In genomic region chr11:108921506-108922455, GRCm38 (mm10) we compare ENCODE assay signal across 8 mouse cellular contexts. TPM values are rescaled to one million over a fixed set of nuclear protein-coding genes. Genes with fewer than 3 reads are reported as not detected.
A peak's percentile ranks its signal among the peaks of the same experiment; 100 is the strongest.
DNase-seq lines count a peak whose midpoint lies in the region; ATAC-seq and TF ChIP-seq lines count a peak whose summit lies in the region.

No protein-coding gene starts in this region.

- H3K4me3 ChIP-seq in ES-Bruce4 (ENCODE audit: low read depth, low read length): peak overlapping the region; percentile 80
- peak overlapping the region; percentile 91 for H3K4me3 ChIP-seq in embryonic facial prominence, embryonic 13.5 days
- H3K4me3 ChIP-seq in hindbrain, embryonic 10.5 days: peak overlapping the region; percentile 79
- peak overlapping the region; percentile 86 for H3K4me3 ChIP-seq in liver, adult 2 months (ENCODE audit: insufficient read depth, low read depth, low read length)
- H3K4me3 ChIP-seq in neural tube, embryonic 13.5 days: peak overlapping the region; percentile 92

- peak overlapping the region; percentile 90 for H3K4me2 ChIP-seq in embryonic facial prominence, embryonic 13.5 days
- peak overlapping the region; percentile 91 for H3K4me2 ChIP-seq in neural tube, embryonic 13.5 days

- WGBS in embryonic facial prominence, embryonic 13.5 days: under 1% methylated on average over 57 of the region's 62 CpGs
- under 1% methylated on average over 60 of the region's 62 CpGs for WGBS in hindbrain, embryonic 10.5 days
- WGBS in liver, adult 2 months: 2% methylated on average over 60 of the region's 62 CpGs
- under 1% methylated on average over 51 of the region's 62 CpGs for WGBS in neural tube, embryonic 13.5 days

- TF ChIP-seq CTCF in ES-Bruce4 (IDR thresholded peaks at IDR 0.05; ENCODE audit: low read depth, low read length): no peak
- no peak for TF ChIP-seq CTCF in liver, adult 2 months (IDR thresholded peaks at IDR 0.05; ENCODE audit: low read depth, low read length)

- no peak overlapping the region for H3K27ac ChIP-seq in ES-Bruce4 (ENCODE audit: insufficient read depth, low read length)
- H3K27ac ChIP-seq in embryonic facial prominence, embryonic 13.5 days: peak overlapping the region; percentile 100
- H3K27ac ChIP-seq in hindbrain, embryonic 10.5 days: peak overlapping the region; percentile 100
- H3K27ac ChIP-seq in liver, adult 2 months (replicated peaks; ENCODE audit: insufficient read depth, low read depth, low read length): peak overlapping the region; percentile 62
- peak overlapping the region; percentile 99 for H3K27ac ChIP-seq in neural tube, embryonic 13.5 days (replicated peaks)

- no peaks in the 10 kb centered on the region for H3K36me3 ChIP-seq in ES-Bruce4 (ENCODE audit: control insufficient read depth, insufficient read depth, low read length, poor library complexity, severe bottlenecking)
- peaks cover 6% of the 10 kb centered on the region; the same call in 1 of the 2 replicates for H3K36me3 ChIP-seq in embryonic facial prominence, embryonic 13.5 days
- H3K36me3 ChIP-seq in hindbrain, embryonic 10.5 days: peaks cover 35% of the 10 kb centered on the region
- no peaks in the 10 kb centered on the region for H3K36me3 ChIP-seq in liver, adult 2 months (ENCODE audit: control insufficient read depth, insufficient read depth, low read length)
- no peaks in the 10 kb centered on the region for H3K36me3 ChIP-seq in neural tube, embryonic 13.5 days

- H3K79me2 ChIP-seq in liver, adult 2 months (ENCODE audit: control insufficient read depth, insufficient read depth, low read length): peaks cover 10% of the 10 kb centered on the region; the same call in 1 of the 2 replicates

- no peak for TF ChIP-seq EP300 in ES-Bruce4 (IDR thresholded peaks at IDR 0.05; ENCODE audit: insufficient read depth, low read depth, low read length)

- DNase-seq in cerebellum, adult 11 months: peak; percentile 34
- peak; percentile 75 for DNase-seq in hindbrain, embryonic 10.5 days (ENCODE audit: low spot score)
- peak; percentile 39 for DNase-seq in liver, adult 2 months (ENCODE audit: extremely low read depth, low read depth, low spot score)
- no peak for DNase-seq in layer of hippocampus, postnatal 36 days

- TF ChIP-seq POLR2A in ES-Bruce4 (IDR thresholded peaks at IDR 0.05; ENCODE audit: insufficient read depth, low read length): no peak
- TF ChIP-seq POLR2A in liver, adult 2 months (IDR thresholded peaks at IDR 0.05; ENCODE audit: extremely low read depth, insufficient read depth, low read length): no peak

- no peak for ATAC-seq in cerebellum, adult (ENCODE audit: insufficient number of reproducible peaks, low FRiP score, low TSS enrichment)
- ATAC-seq in embryonic facial prominence, embryonic 13.5 days (ENCODE audit: insufficient number of reproducible peaks, insufficient read depth, low FRiP score, low TSS enrichment, low read depth): peak; percentile 5; the same call in 1 of the 2 replicates
- ATAC-seq in neural tube, embryonic 13.5 days (ENCODE audit: low read depth): peak; percentile 21

- H3K27me3 ChIP-seq in ES-Bruce4 (ENCODE audit: control insufficient read depth, insufficient read depth, low read length, poor library complexity, severe bottlenecking): peaks cover 11% of the 10 kb centered on the region; the same call in 1 of the 2 replicates
- no peaks in the 10 kb centered on the region for H3K27me3 ChIP-seq in embryonic facial prominence, embryonic 13.5 days
- H3K27me3 ChIP-seq in hindbrain, embryonic 10.5 days (ENCODE audit: insufficient read depth, poor library complexity, severe bottlenecking): peaks cover 14% of the 10 kb centered on the region
- no peaks in the 10 kb centered on the region for H3K27me3 ChIP-seq in liver, adult 2 months (ENCODE audit: control insufficient read depth, insufficient read depth, low read length)
- H3K27me3 ChIP-seq in neural tube, embryonic 13.5 days: no peaks in the 10 kb centered on the region

- peak overlapping the region; percentile 95 for H3K9ac ChIP-seq in ES-Bruce4 (ENCODE audit: low read depth, poor library complexity, severe bottlenecking)
- peak overlapping the region; percentile 97 for H3K9ac ChIP-seq in embryonic facial prominence, embryonic 13.5 days
- peak overlapping the region; percentile 66 for H3K9ac ChIP-seq in liver, adult 2 months (ENCODE audit: low read depth, low read length)
- H3K9ac ChIP-seq in neural tube, embryonic 13.5 days: peak overlapping the region; percentile 93

- H3K4me1 ChIP-seq in ES-Bruce4 (ENCODE audit: control insufficient read depth, insufficient read depth, low read length): peaks cover 7% of the 10 kb centered on the region
- H3K4me1 ChIP-seq in embryonic facial prominence, embryonic 13.5 days: peaks cover 52% of the 10 kb centered on the region
- peaks cover 77% of the 10 kb centered on the region for H3K4me1 ChIP-seq in hindbrain, embryonic 10.5 days (replicated peaks)
- H3K4me1 ChIP-seq in liver, adult 2 months (ENCODE audit: control insufficient read depth, insufficient read depth, low read length): peaks cover 7% of the 10 kb centered on the region
- peaks cover 65% of the 10 kb centered on the region for H3K4me1 ChIP-seq in neural tube, embryonic 13.5 days (replicated peaks)

- no peaks in the 10 kb centered on the region for H3K9me3 ChIP-seq in ES-Bruce4 (replicated peaks; ENCODE audit: control insufficient read depth, insufficient read depth, low read length, poor library complexity, severe bottlenecking)
- H3K9me3 ChIP-seq in embryonic facial prominence, embryonic 13.5 days: peaks cover 3% of the 10 kb centered on the region; the same call in 1 of the 2 replicates
- peaks cover 2% of the 10 kb centered on the region; the same call in 1 of the 2 replicates for H3K9me3 ChIP-seq in hindbrain, embryonic 10.5 days
- H3K9me3 ChIP-seq in neural tube, embryonic 13.5 days: peaks cover 1% of the 10 kb centered on the region; the same call in 1 of the 2 replicates

RNA-seq across cellular contexts. Expression of gene Axin2, which starts 1.6 kb away (rescaled TPM):
- polyA plus RNA-seq in ES-Bruce4 (2011; ENCODE audit: insufficient read depth, insufficient read length, low read depth, missing spikeins): 11.4 and 14.5 TPM in 2 replicates
- 17.4 and 25.1 TPM in 2 replicates for polyA plus RNA-seq in embryonic facial prominence, embryonic 13.5 days (2015; fragmentation: Nextera tagmentation; extraction: Ambion mirVana)
- polyA plus RNA-seq in hindbrain, embryonic 10.5 days (2016; fragmentation: Nextera tagmentation; extraction: Ambion mirVana): 18.0 and 19.8 TPM in 2 replicates
- 3.2 and 4.0 TPM in 2 replicates for total RNA-seq in liver, adult 2 months (2014; rRNA removed)
- polyA plus RNA-seq in liver, adult 2 months (2012; rRNA removed): 5.8 TPM in 2 replicates
- polyA plus RNA-seq in neural tube, embryonic 13.5 days (2015; fragmentation: Nextera tagmentation; extraction: Ambion mirVana): 8.8 and 10.6 TPM in 2 replicates
- 10 to 100 TPM; 26.8 to 29.1 TPM for total RNA-seq in layer of hippocampus, postnatal 36 days (2021)

Comparison
In these comparisons a context has a peak if more than half of its experiments do, and no peak if none do; other contexts are left out.
1. DNase-seq: peak in cerebellum, adult 11 months (single experiment), hindbrain, embryonic 10.5 days (single experiment) and liver, adult 2 months (single experiment); none in layer of hippocampus, postnatal 36 days (0 of 2).
2. Peak in every context shown above with its lines, with median percentiles within 50 percentile points of each other: H3K4me3 ChIP-seq and H3K9ac ChIP-seq.